8 mouse cellular contexts compared by ENCODE assay signal in genomic region chrX:48518808-48519548, GRCm38 (mm10). TPM values are rescaled to one million over a fixed set of nuclear protein-coding genes. Genes with fewer than 3 reads are reported as not detected.
DNase-seq lines count a peak whose midpoint lies in the region; ATAC-seq and TF ChIP-seq lines count a peak whose summit lies in the region.

Gene Rab33a, plus strand, starts transcription at chrX:48519285.

- H3K4me3 ChIP-seq in lung, embryonic 16.5 days (ENCODE audit: low read length): peak within 1 kb of the TSS; percentile 49
- H3K4me3 ChIP-seq in heart, embryonic 15.5 days: peak within 1 kb of the TSS; percentile 54
- peak within 1 kb of the TSS; percentile 47 for H3K4me3 ChIP-seq in left cerebral cortex, adult 2 months
- peak within 1 kb of the TSS; percentile 56 for H3K4me3 ChIP-seq in midbrain, embryonic 15.5 days

- H3K9ac ChIP-seq in lung, embryonic 16.5 days (ENCODE audit: low read length): peak within 1 kb of the TSS; percentile 52
- H3K9ac ChIP-seq in heart, embryonic 15.5 days: peak within 1 kb of the TSS; percentile 40
- H3K9ac ChIP-seq in midbrain, embryonic 15.5 days: peak within 1 kb of the TSS; percentile 72

- WGBS in lung, embryonic 16.5 days: 24% methylated on average over 29 of the region's 33 CpGs
- WGBS in heart, embryonic 15.5 days: 13% methylated on average over 33 of the region's 33 CpGs
- 40% methylated on average over 33 of the region's 33 CpGs for WGBS in midbrain, embryonic 15.5 days

- no peak for TF ChIP-seq CTCF in left cerebral cortex, adult 2 months (IDR thresholded peaks at IDR 0.05)

- H3K27me3 ChIP-seq in lung, embryonic 16.5 days (ENCODE audit: control insufficient read depth, insufficient read depth, low read depth, low read length): peaks cover 8% of the 10 kb centered on the region; the same call in 1 of the 2 replicates
- H3K27me3 ChIP-seq in heart, embryonic 15.5 days: no peaks in the 10 kb centered on the region
- H3K27me3 ChIP-seq in midbrain, embryonic 15.5 days (replicated peaks): no peaks in the 10 kb centered on the region

- H3K4me1 ChIP-seq in lung, embryonic 16.5 days (replicated peaks; ENCODE audit: control insufficient read depth, insufficient read depth, low read length): no peaks in the 10 kb centered on the region
- 0 out of 2 replicates have a peak, but pooled peaks cover 3% of the 10 kb centered on the region for H3K4me1 ChIP-seq in heart, embryonic 15.5 days (replicated peaks)
- H3K4me1 ChIP-seq in midbrain, embryonic 15.5 days: peaks cover 20% of the 10 kb centered on the region; the same call in 1 of the 2 replicates

- peak; percentile 61 for ATAC-seq in lung, embryonic 16.5 days (ENCODE audit: low read depth)
- ATAC-seq in heart, embryonic 15.5 days (replicated peaks; ENCODE audit: insufficient number of reproducible peaks, insufficient read depth, low FRiP score, low read depth): peak; percentile 50
- peak; percentile 81 for ATAC-seq in midbrain, embryonic 15.5 days (replicated peaks)

- H3K9me3 ChIP-seq in lung, embryonic 16.5 days (ENCODE audit: control insufficient read depth, low read length): no peaks in the 10 kb centered on the region; the same call in 1 of the 2 replicates
- no peaks in the 10 kb centered on the region for H3K9me3 ChIP-seq in heart, embryonic 15.5 days (replicated peaks)
- no peaks in the 10 kb centered on the region for H3K9me3 ChIP-seq in midbrain, embryonic 15.5 days

- no peaks in the 10 kb centered on the region for H3K36me3 ChIP-seq in lung, embryonic 16.5 days (ENCODE audit: control insufficient read depth, insufficient read depth, low read length)
- H3K36me3 ChIP-seq in heart, embryonic 15.5 days: no peaks in the 10 kb centered on the region
- no peaks in the 10 kb centered on the region for H3K36me3 ChIP-seq in midbrain, embryonic 15.5 days (replicated peaks)

- intact Hi-C loops in left cerebral cortex, adult 2 months (cut with DNase I): no loop called here

- DNase-seq in lung, postnatal 14 days: no peak
- peak; percentile 62 to 64 for DNase-seq in cerebellum, postnatal 14 days
- peak; percentile 44 to 55 for DNase-seq in left cerebral cortex, adult 2 months (ENCODE audit: extremely low spot score in 1 of 2, low spot score in 2 of 2)
- DNase-seq in thymus, adult 18-20 months: peak; percentile 2 to 13
- DNase-seq in gastrocnemius, postnatal 10 days: no peak

- peak within 1 kb of the TSS; percentile 77 for H3K4me2 ChIP-seq in lung, embryonic 16.5 days (ENCODE audit: low read depth, low read length)
- H3K4me2 ChIP-seq in heart, embryonic 15.5 days: peak within 1 kb of the TSS; percentile 80
- peak within 1 kb of the TSS; percentile 68 for H3K4me2 ChIP-seq in midbrain, embryonic 15.5 days

- no peak within 1 kb of the TSS for H3K27ac ChIP-seq in lung, embryonic 16.5 days (ENCODE audit: low read length)
- peak within 1 kb of the TSS; percentile 1; the same call in 1 of the 2 replicates for H3K27ac ChIP-seq in heart, embryonic 15.5 days
- peak within 1 kb of the TSS; percentile 86 for H3K27ac ChIP-seq in left cerebral cortex, adult 2 months
- H3K27ac ChIP-seq in midbrain, embryonic 15.5 days: peak within 1 kb of the TSS; percentile 95

RNA-seq across cellular contexts. Expression of gene Rab33a, which starts in this region (rescaled TPM):
- polyA plus RNA-seq in lung, embryonic 16.5 days (2015; fragmentation: Nextera tagmentation; extraction: Ambion mirVana): 1.9 and 2.1 TPM in 2 replicates
- polyA plus RNA-seq in heart, embryonic 15.5 days (2015; fragmentation: Nextera tagmentation; extraction: Ambion mirVana): 4.9 and 5.0 TPM in 2 replicates
- total RNA-seq in left cerebral cortex, adult 2 months (2021): 10 to 100 TPM; 31.4 to 40.4 TPM
- 94.9 and 98.1 TPM in 2 replicates for polyA plus RNA-seq in midbrain, embryonic 15.5 days (2015; fragmentation: Nextera tagmentation; extraction: Ambion mirVana)
- 1 to 10 TPM in 1 of 2 experiments, under 1 TPM in 1; 0.54 to 1.2 TPM for total RNA-seq in gastrocnemius, postnatal 10 days (2021)

Comparison
In these comparisons a context has a peak if more than half of its experiments do, and no peak if none do; other contexts are left out.
1. RNA of gene Rab33a (total RNA-seq): 31.4 to 40.4 TPM in left cerebral cortex, adult 2 months; 0.54 to 1.2 TPM in gastrocnemius, postnatal 10 days; every median in the first group is over 10 times any median in the second.
2. RNA of gene Rab33a (polyA plus RNA-seq): 94.9 to 98.1 TPM in midbrain, embryonic 15.5 days; 4.9 to 5.0 TPM in heart, embryonic 15.5 days and 1.9 to 2.1 TPM in lung, embryonic 16.5 days; every median in the first group is over 10 times any median in the second.
3. DNase-seq: peak in cerebellum, postnatal 14 days (2 of 2), left cerebral cortex, adult 2 months (2 of 2) and thymus, adult 18-20 months (2 of 2); none in lung, postnatal 14 days (single experiment) and gastrocnemius, postnatal 10 days (single experiment).
4. Peak in every context shown above with its lines, with median percentiles within 50 percentile points of each other: ATAC-seq, H3K4me2 ChIP-seq, H3K4me3 ChIP-seq and H3K9ac ChIP-seq.